Mouse (Mus musculus) midbrain, embryonic 10.5 days (tissue): ENCODE data around the gene Hoxb9. TPM values are rescaled to one million over a fixed set of nuclear protein-coding genes. Genes with fewer than 3 reads are reported as not detected.

Experiments used
- DNase-seq: peaks from one replicate; pipeline ENCODE4 v3.0.0-alpha.2; 2017; ENCODE audit warnings: low spot score
- H3K27ac ChIP-seq: fragments of 300-500 bp; sonication (generic); replicated peaks from 2 replicates; pipeline ENCODE4 v1.5.1; 2016; ENCODE audit warnings: mild to moderate bottlenecking
- H3K27me3 ChIP-seq: fragments of 300-500 bp; sonication (generic); 2 replicates; pipeline ENCODE4 v1.6.1; 2016; ENCODE audit warnings: low read depth, mild to moderate bottlenecking; ENCODE audit not compliant: poor library complexity, severe bottlenecking
- H3K36me3 ChIP-seq: fragments of 300-500 bp; sonication (generic); 2 replicates; pipeline ENCODE4 v1.6.1; 2016; ENCODE audit warnings: mild to moderate bottlenecking, moderate library complexity
- H3K4me1 ChIP-seq: fragments of 300-500 bp; sonication (generic); 2 replicates; pipeline ENCODE4 v1.6.1; 2016
- H3K4me3 ChIP-seq: fragments of 300-500 bp; sonication (generic); 2 replicates; pipeline ENCODE4 v1.5.1; 2016; ENCODE audit warnings: mild to moderate bottlenecking, moderate library complexity
- H3K9me3 ChIP-seq: fragments of 300-500 bp; sonication (generic); replicated peaks from 2 replicates; pipeline ENCODE4 v1.6.1; 2016; ENCODE audit warnings: mild to moderate bottlenecking
- WGBS: fragments of 180-500 bp; shearing (Covaris S2); methylation state at CpG from one replicate; pipeline ENCODE4 v1.1.7; 2016; 5-methylcytosine and 5-hydroxymethylcytosine counted together
- polyA plus RNA-seq: library from polyadenylated mRNA; unstranded; fragments of >200 nt; fragmentation: Nextera tagmentation; extraction: Ambion mirVana; gene quantifications from 2 replicates; pipeline ENCODE4 v1.2.1, GENCODE M21; 2016

Hoxb9 gene
- polyA plus RNA-seq, 1 experiment from 2014 or later, result not detected

GRCm38 (mm10) chr11:96300354-96301063 is 29.3 kb downstream of the Hoxb9 start:
- Histone ChIP-seq H3K9me3 (no peaks in the 10 kb centered on the region), H3K4me3 (no peak overlapping the region), H3K27me3 (peaks cover 100% of the 10 kb centered on the region), H3K27ac (no peak overlapping the region), H3K36me3 (no peaks in the 10 kb centered on the region), H3K4me1 (peaks cover 17% of the 10 kb centered on the region)
- DNase-seq, result no peak
- WGBS, result under 1% methylated on average over 35 of the region's 35 CpGs

GRCm38 (mm10) chr11:96301064-96301431 is 29.8 kb downstream of the Hoxb9 start:
- Histone ChIP-seq H3K36me3 (no peaks in the 10 kb centered on the region), H3K4me1 (peaks cover 17% of the 10 kb centered on the region), H3K9me3 (no peaks in the 10 kb centered on the region), H3K27me3 (peaks cover 100% of the 10 kb centered on the region), H3K27ac (no peak overlapping the region), H3K4me3 (no peak overlapping the region)
- DNase-seq, result no peak
- 4% methylated on average over 10 of the region's 10 CpGs for WGBS

GRCm38 (mm10) chr11:96301837-96302236 is 30.6 kb downstream of the Hoxb9 start:
- under 1% methylated on average over 15 of the region's 15 CpGs for WGBS
- H3K4me1 ChIP-seq, result peaks cover 17% of the 10 kb centered on the region
- no peak for DNase-seq
- no peak overlapping the region for H3K4me3 ChIP-seq
- H3K9me3 ChIP-seq, result no peaks in the 10 kb centered on the region
- H3K27ac ChIP-seq, result no peak overlapping the region
- H3K36me3 ChIP-seq, result no peaks in the 10 kb centered on the region
- H3K27me3 ChIP-seq, result peaks cover 100% of the 10 kb centered on the region

GRCm38 (mm10) chr11:96302381-96303150 is 31.3 kb downstream of the Hoxb9 start:
- Histone ChIP-seq H3K4me3 (no peak overlapping the region), H3K9me3 (no peaks in the 10 kb centered on the region), H3K36me3 (no peaks in the 10 kb centered on the region), H3K27me3 (peaks cover 100% of the 10 kb centered on the region), H3K27ac (no peak overlapping the region), H3K4me1 (peaks cover 17% of the 10 kb centered on the region)
- 1% methylated on average over 23 of the region's 23 CpGs for WGBS
- DNase-seq, result no peak

GRCm38 (mm10) chr11:96303151-96304099 is 32.2 kb downstream of the Hoxb9 start, which contains the start of gene Hoxb5:
Gene Hoxb5 (plus strand): TSS chr11:96303336.
- Histone ChIP-seq H3K27ac (no peak within 1 kb of the TSS), H3K27me3 (peaks cover 100% of the 10 kb centered on the region), H3K9me3 (no peaks in the 10 kb centered on the region), H3K4me1 (peaks cover 17% of the 10 kb centered on the region), H3K4me3 (peak within 1 kb of the TSS; percentile 7; the same call in 1 of the 2 replicates), H3K36me3 (no peaks in the 10 kb centered on the region)
- WGBS, result 1% methylated on average over 69 of the region's 69 CpGs
- peak; percentile 86 for DNase-seq

- no peaks in the 10 kb centered on the region for H3K36me3 ChIP-seq
- H3K4me1 ChIP-seq, result peaks cover 14% of the 10 kb centered on the region
- 2% methylated on average over 38 of the region's 38 CpGs for WGBS
- H3K27me3 ChIP-seq, result peaks cover 100% of the 10 kb centered on the region
- no peaks in the 10 kb centered on the region for H3K9me3 ChIP-seq
- H3K27ac ChIP-seq, result no peak overlapping the region
- H3K4me3 ChIP-seq, result no peak overlapping the region
- no peak for DNase-seq
Observed at GRCm38 (mm10) chr11:96304381-96305195, 33.3 kb downstream of the Hoxb9 start.

- Histone ChIP-seq H3K27me3 (peaks cover 100% of the 10 kb centered on the region), H3K36me3 (no peaks in the 10 kb centered on the region), H3K27ac (no peak overlapping the region), H3K4me1 (peaks cover 9% of the 10 kb centered on the region), H3K9me3 (no peaks in the 10 kb centered on the region), H3K4me3 (no peak overlapping the region)
- WGBS, result 8% methylated on average over 6 of the region's 6 CpGs
- DNase-seq, result no peak
Observed at GRCm38 (mm10) chr11:96305505-96306182, 34.4 kb downstream of the Hoxb9 start.

GRCm38 (mm10) chr11:96306183-96306907 is 35.1 kb downstream of the Hoxb9 start:
- H3K4me3 ChIP-seq, result no peak overlapping the region
- 3% methylated on average over 7 of the region's 7 CpGs for WGBS

GRCm38 (mm10) chr11:96306908-96307269 is 35.6 kb downstream of the Hoxb9 start:
- 4% methylated on average over 13 of the region's 13 CpGs for WGBS
- Histone ChIP-seq H3K27ac (no peak overlapping the region), H3K4me3 (no peak overlapping the region), H3K4me1 (peaks cover 12% of the 10 kb centered on the region), H3K9me3 (no peaks in the 10 kb centered on the region), H3K27me3 (peaks cover 100% of the 10 kb centered on the region), H3K36me3 (no peaks in the 10 kb centered on the region)
- DNase-seq, result no peak

More at GRCm38 (mm10) chr11:96306183-96306907, 35.1 kb downstream of the Hoxb9 start:
- no peaks in the 10 kb centered on the region for H3K36me3 ChIP-seq
- no peak for DNase-seq
- peaks cover 100% of the 10 kb centered on the region for H3K27me3 ChIP-seq
- no peaks in the 10 kb centered on the region for H3K9me3 ChIP-seq
- H3K27ac ChIP-seq, result no peak overlapping the region
- H3K4me1 ChIP-seq, result peaks cover 9% of the 10 kb centered on the region

GRCm38 (mm10) chr11:96308763-96309162 is 37.5 kb downstream of the Hoxb9 start:
- no peaks in the 10 kb centered on the region for H3K9me3 ChIP-seq
- peaks cover 100% of the 10 kb centered on the region for H3K27me3 ChIP-seq
- DNase-seq, result no peak
- no peak overlapping the region for H3K27ac ChIP-seq
- peaks cover 9% of the 10 kb centered on the region for H3K4me1 ChIP-seq
- WGBS, result 12% methylated on average over 4 of the region's 4 CpGs
- H3K36me3 ChIP-seq, result no peaks in the 10 kb centered on the region
- no peak overlapping the region for H3K4me3 ChIP-seq

GRCm38 (mm10) chr11:96309288-96309687 is 38.0 kb downstream of the Hoxb9 start:
- peaks cover 7% of the 10 kb centered on the region for H3K4me1 ChIP-seq
- H3K27me3 ChIP-seq, result peaks cover 100% of the 10 kb centered on the region
- DNase-seq, result no peak
- no peaks in the 10 kb centered on the region for H3K36me3 ChIP-seq
- WGBS, result 7% methylated on average over 4 of the region's 4 CpGs
- H3K27ac ChIP-seq, result no peak overlapping the region
- no peak overlapping the region for H3K4me3 ChIP-seq
- no peaks in the 10 kb centered on the region for H3K9me3 ChIP-seq
